Mouse (Mus musculus): ENCODE results near the gene Fbxw8. TPM values are rescaled to one million over a fixed set of nuclear protein-coding genes. Genes with fewer than 3 reads are reported as not detected.

The Fbxw8 gene
- total and polyA plus RNA-seq, 3 experiments: 26.1 to 34.0 (median 30.2) TPM

DNA sequence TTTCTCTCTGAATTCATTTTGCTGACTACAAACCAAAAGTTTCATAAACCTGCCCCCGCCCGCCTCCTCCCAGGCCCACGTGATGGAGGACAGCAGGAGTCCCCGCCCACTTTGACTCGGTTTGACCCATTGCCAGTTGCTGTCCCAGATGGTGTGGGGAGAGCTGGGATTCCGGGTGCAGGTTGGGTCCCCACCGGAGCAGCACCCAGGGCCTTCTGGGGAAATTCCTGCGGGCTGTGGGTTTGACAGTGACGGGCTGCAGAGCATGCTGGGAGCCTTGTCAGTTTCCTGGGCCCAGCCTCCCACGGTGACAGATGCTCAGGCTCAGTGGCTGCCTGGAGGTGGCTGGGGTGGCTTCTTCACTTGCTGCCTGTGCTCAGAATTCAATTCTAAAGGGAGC is 125.8 kb downstream of the Fbxw8 start:
- no peaks in the 10 kb centered on the region; the same call in 1 of the 2 replicates for H3K4me1 ChIP-seq (ENCODE audit: insufficient read depth, low read depth, low read length)
- ATAC-seq (ENCODE audit: extremely low read depth, insufficient number of reproducible peaks, low FRiP score, poor library complexity, severe bottlenecking) (no peak), DNase-seq (ENCODE audit: low spot score) (no peak)
- no peaks in the 10 kb centered on the region for H3K36me3 ChIP-seq (replicated peaks)
- no peaks in the 10 kb centered on the region; the same call in 1 of the 2 replicates for H3K27me3 ChIP-seq (ENCODE audit: insufficient read depth, low read length)
- peaks cover 63% of the 10 kb centered on the region for H3K9me3 ChIP-seq (replicated peaks)
- H3K4me3 ChIP-seq (ENCODE audit: low read depth, low read length): no peak overlapping the region; the same call in 1 of the 2 replicates
- no peak for TF ChIP-seq TAL1 (conservative IDR thresholded peaks at IDR 0.05; ENCODE audit: low read depth, low read length)
- no peak for TF ChIP-seq GATA1 (IDR thresholded peaks at IDR 0.05; ENCODE audit: borderline replicate concordance, low read length)
- TF ChIP-seq POLR2AphosphoS5 (IDR thresholded peaks at IDR 0.05; ENCODE audit: insufficient replicate concordance, low read depth, low read length): no peak
- TF ChIP-seq CTCF (IDR thresholded peaks at IDR 0.05; ENCODE audit: low read depth, low read length): no peak
- no peak for TF ChIP-seq GATA2 (IDR thresholded peaks at IDR 0.05; ENCODE audit: borderline replicate concordance, low read depth, low read length)

GRCm38 (mm10) chr5:118029035-118029408 is 126.2 kb downstream of the Fbxw8 start:
- H3K4me1 ChIP-seq (ENCODE audit: insufficient read depth, low read depth, low read length): no peaks in the 10 kb centered on the region; the same call in 1 of the 2 replicates
- peak overlapping the region; percentile 47; the same call in 1 of the 2 replicates for H3K4me3 ChIP-seq (ENCODE audit: low read depth, low read length)

DNA sequence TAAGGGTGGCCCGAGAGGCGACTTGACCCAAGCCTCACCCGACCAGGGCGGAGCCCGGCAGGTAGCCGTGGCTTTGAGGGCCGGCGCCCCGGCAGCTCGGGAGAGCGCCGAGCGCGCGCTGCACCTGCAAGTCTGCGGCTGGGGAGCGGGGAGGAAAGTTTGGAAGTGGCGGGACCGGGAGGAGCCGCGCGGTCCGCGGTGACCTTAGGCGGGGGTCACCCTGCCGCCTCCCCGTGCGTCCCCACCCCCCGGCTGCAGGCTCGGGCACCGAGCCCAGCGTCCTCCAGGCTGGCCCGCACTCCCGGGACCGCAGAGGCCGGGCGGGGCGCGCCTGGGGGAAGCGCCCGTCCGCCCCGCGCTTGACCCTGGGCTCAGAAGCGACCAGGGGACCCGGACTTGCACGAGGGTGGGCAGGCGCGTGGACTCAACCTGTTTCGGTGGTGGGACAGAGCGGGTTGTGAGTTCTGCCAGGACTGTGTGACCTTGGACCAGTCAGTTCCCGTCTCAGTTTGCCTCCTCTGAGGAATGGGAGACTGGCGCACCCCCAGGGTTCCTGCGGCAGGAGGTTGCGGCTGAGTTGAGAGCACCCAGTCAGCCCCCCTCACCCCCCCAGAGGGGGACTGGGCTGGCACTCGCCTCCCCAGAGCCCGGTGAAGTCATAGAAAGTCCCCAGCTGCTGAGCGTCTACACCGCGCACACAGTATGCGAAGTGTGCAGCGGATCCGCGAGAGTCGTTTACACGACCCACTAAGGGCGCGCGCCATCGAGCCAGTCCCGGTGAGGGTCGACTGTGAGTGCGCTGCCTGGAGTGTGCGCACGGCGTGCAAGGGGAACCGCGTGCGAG is 126.9 kb downstream of the Fbxw8 start:
- no peak for ATAC-seq (ENCODE audit: extremely low read depth, insufficient number of reproducible peaks, low FRiP score, poor library complexity, severe bottlenecking)
- no peak for TF ChIP-seq POLR2AphosphoS5 (IDR thresholded peaks at IDR 0.05; ENCODE audit: insufficient replicate concordance, low read depth, low read length)
- TF ChIP-seq GATA1 (IDR thresholded peaks at IDR 0.05; ENCODE audit: borderline replicate concordance, low read length): no peak
- no peak for TF ChIP-seq TAL1 (conservative IDR thresholded peaks at IDR 0.05; ENCODE audit: low read depth, low read length)
- TF ChIP-seq GATA2 (IDR thresholded peaks at IDR 0.05; ENCODE audit: borderline replicate concordance, low read depth, low read length): no peak
- no peak for TF ChIP-seq CTCF (IDR thresholded peaks at IDR 0.05; ENCODE audit: low read depth, low read length)
- no peaks in the 10 kb centered on the region; the same call in 1 of the 2 replicates for H3K27me3 ChIP-seq (ENCODE audit: insufficient read depth, low read length)
- H3K4me3 ChIP-seq (ENCODE audit: low read depth, low read length): peak overlapping the region; percentile 47; the same call in 1 of the 2 replicates
- H3K4me1 ChIP-seq (ENCODE audit: insufficient read depth, low read depth, low read length): no peaks in the 10 kb centered on the region; the same call in 1 of the 2 replicates
- DNase-seq (ENCODE audit: low spot score): no peak
- no peaks in the 10 kb centered on the region for H3K36me3 ChIP-seq (replicated peaks)
- peaks cover 58% of the 10 kb centered on the region for H3K9me3 ChIP-seq (replicated peaks)

More at GRCm38 (mm10) chr5:118029035-118029408, 126.2 kb downstream of the Fbxw8 start:
- ATAC-seq (ENCODE audit: extremely low read depth, insufficient number of reproducible peaks, low FRiP score, poor library complexity, severe bottlenecking) (no peak), DNase-seq (ENCODE audit: low spot score) (no peak)
- Histone ChIP-seq H3K36me3 (replicated peaks) (no peaks in the 10 kb centered on the region), H3K9me3 (replicated peaks) (peaks cover 63% of the 10 kb centered on the region), H3K27me3 (ENCODE audit: insufficient read depth, low read length) (no peaks in the 10 kb centered on the region; the same call in 1 of the 2 replicates)
- TF ChIP-seq GATA2 (IDR thresholded peaks at IDR 0.05; ENCODE audit: borderline replicate concordance, low read depth, low read length): no peak
- TF ChIP-seq POLR2AphosphoS5 (IDR thresholded peaks at IDR 0.05; ENCODE audit: insufficient replicate concordance, low read depth, low read length): no peak
- no peak for TF ChIP-seq CTCF (IDR thresholded peaks at IDR 0.05; ENCODE audit: low read depth, low read length)
- no peak for TF ChIP-seq GATA1 (IDR thresholded peaks at IDR 0.05; ENCODE audit: borderline replicate concordance, low read length)
- no peak for TF ChIP-seq TAL1 (conservative IDR thresholded peaks at IDR 0.05; ENCODE audit: low read depth, low read length)

DNA sequence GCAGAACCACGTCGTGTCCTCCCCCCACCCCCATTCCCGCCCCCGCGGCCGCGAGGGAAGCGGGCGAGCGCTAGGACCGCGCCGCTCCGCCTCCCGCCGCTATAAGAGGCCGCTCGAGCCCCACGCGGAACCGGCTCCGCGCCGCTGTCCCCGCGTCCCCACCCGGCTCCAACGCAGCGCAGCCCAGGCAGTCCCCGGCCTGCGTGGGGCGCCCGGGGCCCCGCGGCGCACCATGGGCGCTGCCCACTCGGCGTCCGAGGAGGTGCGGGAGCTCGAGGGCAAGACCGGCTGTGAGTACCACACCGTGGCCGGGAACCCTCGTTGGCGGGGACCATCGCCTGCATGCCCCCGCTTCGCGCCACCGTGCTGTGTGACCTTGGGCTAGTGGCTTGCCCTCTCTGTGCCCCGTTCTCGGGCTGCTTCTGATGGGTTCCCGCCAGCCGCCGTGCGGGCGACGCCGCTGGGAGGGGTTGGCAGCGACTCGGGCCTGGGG is 127.5 kb downstream of the Fbxw8 start, which contains the start of gene Tesc:
Gene Tesc (plus strand): TSS at position 46 of the 493 bp plus-strand sequence.
- Histone ChIP-seq H3K4me1 (ENCODE audit: insufficient read depth, low read depth, low read length) (no peaks in the 10 kb centered on the region; the same call in 1 of the 2 replicates), H3K4me3 (ENCODE audit: low read depth, low read length) (no peak within 1 kb of the TSS; the same call in 1 of the 2 replicates), H3K27me3 (ENCODE audit: insufficient read depth, low read length) (no peaks in the 10 kb centered on the region; the same call in 1 of the 2 replicates), H3K9me3 (replicated peaks) (peaks cover 56% of the 10 kb centered on the region), H3K36me3 (replicated peaks) (no peaks in the 10 kb centered on the region)
- ATAC-seq (ENCODE audit: extremely low read depth, insufficient number of reproducible peaks, low FRiP score, poor library complexity, severe bottlenecking) (no peak), DNase-seq (ENCODE audit: low spot score) (no peak)
- TF ChIP-seq GATA2 (IDR thresholded peaks at IDR 0.05; ENCODE audit: borderline replicate concordance, low read depth, low read length): no peak
- TF ChIP-seq POLR2AphosphoS5 (IDR thresholded peaks at IDR 0.05; ENCODE audit: insufficient replicate concordance, low read depth, low read length): no peak
- no peak for TF ChIP-seq TAL1 (conservative IDR thresholded peaks at IDR 0.05; ENCODE audit: low read depth, low read length)
- TF ChIP-seq GATA1 (IDR thresholded peaks at IDR 0.05; ENCODE audit: borderline replicate concordance, low read length): no peak
- no peak for TF ChIP-seq CTCF (IDR thresholded peaks at IDR 0.05; ENCODE audit: low read depth, low read length)

- Histone ChIP-seq H3K4me3 (ENCODE audit: low read depth, low read length) (no peak overlapping the region), H3K9me3 (replicated peaks) (peaks cover 56% of the 10 kb centered on the region), H3K4me1 (ENCODE audit: insufficient read depth, low read depth, low read length) (no peaks in the 10 kb centered on the region; the same call in 1 of the 2 replicates), H3K27me3 (ENCODE audit: insufficient read depth, low read length) (no peaks in the 10 kb centered on the region; the same call in 1 of the 2 replicates), H3K36me3 (replicated peaks) (no peaks in the 10 kb centered on the region)
- TF ChIP-seq GATA1 (IDR thresholded peaks at IDR 0.05; ENCODE audit: borderline replicate concordance, low read length): no peak
- no peak for TF ChIP-seq CTCF (IDR thresholded peaks at IDR 0.05; ENCODE audit: low read depth, low read length)
- TF ChIP-seq GATA2 (IDR thresholded peaks at IDR 0.05; ENCODE audit: borderline replicate concordance, low read depth, low read length): no peak
- no peak for TF ChIP-seq TAL1 (conservative IDR thresholded peaks at IDR 0.05; ENCODE audit: low read depth, low read length)
- no peak for TF ChIP-seq POLR2AphosphoS5 (IDR thresholded peaks at IDR 0.05; ENCODE audit: insufficient replicate concordance, low read depth, low read length)
- no peak for ATAC-seq (ENCODE audit: extremely low read depth, insufficient number of reproducible peaks, low FRiP score, poor library complexity, severe bottlenecking)
- no peak for DNase-seq (ENCODE audit: low spot score)
These were observed 128.1 kb downstream of the Fbxw8 start for GRCm38 (mm10) chr5:118027101-118027697.

Measured in G1E (cell line).